Mouse (Mus musculus) frontal cortex, postnatal 25 days (tissue): Measurements from ENCODE around the gene Gm10282.

ENCODE experiments used
- DNase-seq, 2 experiments: peaks; one replicate each; pipeline ENCODE4 v3.0.0; 2022; ENCODE audit warnings: low spot score in 2 of 2

The Gm10282 gene

GRCm38 (mm10) chr8:72305210-72305905, at the start of gene Gm10282:
Gene Gm10282, minus strand, starts transcription at chr8:72305260.
- no peak for DNase-seq

- DNase-seq: no peak
These were observed 49.2 kb upstream of the Gm10282 start for GRCm38 (mm10) chr8:72354272-72354671.

- DNase-seq: no peak
These were observed 48.6 kb upstream of the Gm10282 start for GRCm38 (mm10) chr8:72353700-72354045.

DNA sequence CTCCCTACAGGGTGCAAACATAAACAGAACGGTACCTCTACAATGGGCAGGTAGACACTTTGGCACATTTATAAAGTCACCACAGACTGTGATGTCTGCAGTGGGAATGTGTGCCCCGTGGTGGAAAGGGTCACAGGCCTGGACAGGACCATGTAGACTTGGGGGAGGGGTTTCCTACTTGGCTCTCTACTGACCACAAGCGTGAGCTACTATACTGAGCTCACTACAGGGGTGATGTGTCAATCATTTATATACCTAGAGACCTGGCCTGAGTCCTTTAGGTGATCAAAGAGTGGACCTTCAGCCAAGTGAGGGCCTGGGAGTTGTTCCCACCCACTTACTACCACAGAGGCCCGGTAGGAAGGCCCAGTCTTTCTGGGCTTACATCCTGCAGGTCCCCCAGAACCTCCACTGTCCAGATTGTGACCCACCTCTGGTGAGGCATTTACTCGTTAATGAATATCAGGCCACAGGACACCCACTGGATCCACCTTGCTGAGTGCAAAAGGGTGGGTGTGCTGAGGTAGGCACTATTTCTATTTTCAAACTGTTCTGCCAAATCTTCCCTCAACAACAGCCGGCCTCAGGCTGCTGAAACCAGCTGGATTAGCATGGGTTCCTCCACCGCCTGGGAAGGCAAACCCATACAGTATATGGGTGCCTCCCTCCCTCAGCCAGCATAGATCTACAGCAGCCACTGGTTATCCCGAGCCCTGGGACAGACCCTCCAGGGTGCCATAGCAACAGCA, 48.1 kb upstream of the Gm10282 start:
- no peak for DNase-seq

DNA sequence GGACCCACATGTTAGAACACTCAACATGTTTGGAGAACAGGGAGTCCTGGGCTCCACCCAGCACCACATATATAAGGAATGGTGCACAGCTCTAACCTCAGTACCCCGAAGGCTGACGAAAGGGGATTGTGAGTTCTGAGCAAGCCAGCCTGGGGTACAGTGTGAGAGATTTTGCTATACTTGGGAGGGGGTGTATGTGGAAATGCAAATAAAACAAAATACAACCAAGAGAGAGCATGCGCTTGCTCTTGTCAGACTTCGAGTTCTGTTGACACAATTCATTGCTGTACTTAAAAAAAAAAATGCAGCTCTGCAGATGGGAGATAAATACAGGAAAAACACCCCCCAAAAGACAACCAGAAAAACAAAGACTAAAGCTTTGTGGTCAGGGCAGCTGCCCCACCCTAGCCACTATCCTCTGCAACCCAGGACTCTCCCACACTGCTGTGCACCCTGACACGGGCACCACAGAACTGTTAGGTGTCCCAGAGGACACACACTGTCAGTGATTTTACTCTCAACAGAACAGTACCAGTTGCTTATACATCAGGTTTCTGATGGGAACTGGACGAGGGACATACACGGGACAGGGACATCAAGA, 46.4 kb upstream of the Gm10282 start:
- DNase-seq: no peak

DNA sequence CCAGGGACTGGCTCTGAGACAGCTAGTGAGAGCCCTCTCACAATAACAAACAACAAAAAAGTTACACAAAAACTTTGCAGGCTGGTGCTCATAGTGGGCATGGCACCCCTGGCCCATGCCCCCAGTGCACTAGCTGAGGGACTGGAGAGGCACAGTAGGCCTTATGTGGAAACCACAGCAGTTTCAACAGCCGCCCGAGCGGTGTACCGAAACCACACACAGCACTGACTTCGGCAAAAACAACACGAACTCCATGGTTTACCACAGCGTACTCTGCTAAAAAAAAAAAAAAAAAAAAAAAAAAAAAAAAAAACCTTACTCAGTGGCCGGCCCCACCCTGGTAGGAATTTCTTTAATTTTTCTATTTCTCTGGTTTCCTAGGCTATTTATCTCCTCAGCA, 45.7 kb upstream of the Gm10282 start:
- DNase-seq: no peak

DNA sequence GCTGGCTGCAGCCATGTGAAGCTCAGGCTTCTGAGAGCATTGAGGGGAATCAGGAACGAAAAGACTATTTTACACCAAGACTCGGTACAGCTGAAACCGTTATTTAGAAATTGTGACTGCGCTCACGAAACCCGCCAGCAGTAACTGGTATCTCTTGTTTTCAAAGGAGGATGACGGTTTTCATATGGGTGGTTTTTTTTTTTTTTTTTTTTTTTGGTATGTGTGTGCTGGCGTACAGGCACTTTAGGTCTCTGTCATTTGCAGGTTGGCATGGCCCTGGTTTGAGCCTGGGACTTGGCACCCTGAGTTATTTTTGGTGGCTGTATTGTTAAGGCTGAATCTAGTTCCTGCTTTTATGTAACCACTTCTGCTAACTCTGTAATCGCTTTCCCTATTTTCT, 44.8 kb upstream of the Gm10282 start:
- DNase-seq: no peak

GRCm38 (mm10) chr8:72348956-72349355, 43.9 kb upstream of the Gm10282 start:
- no peak for DNase-seq

GRCm38 (mm10) chr8:72348114-72348513, 43.1 kb upstream of the Gm10282 start:
- no peak for DNase-seq

DNA sequence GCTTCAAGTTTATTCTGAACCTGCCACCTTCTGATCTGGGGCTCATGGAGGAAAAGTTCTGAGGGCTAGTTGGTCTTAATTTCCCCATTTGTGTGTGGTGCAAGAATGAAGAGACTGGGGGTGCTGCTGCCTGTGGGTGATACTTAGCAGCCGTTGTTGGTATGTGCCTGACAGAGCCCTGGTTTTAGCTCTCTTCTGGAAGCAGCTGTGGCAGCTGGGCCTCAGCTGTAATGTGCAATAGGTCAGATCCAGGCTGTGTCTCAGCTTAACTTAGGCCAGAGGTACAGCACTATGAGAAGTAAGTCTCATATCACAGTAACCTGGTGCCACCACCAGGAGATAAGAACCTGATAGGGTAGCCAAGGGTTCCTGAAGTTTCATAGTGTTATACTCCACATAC, 42.5 kb upstream of the Gm10282 start:
- DNase-seq: no peak

DNA sequence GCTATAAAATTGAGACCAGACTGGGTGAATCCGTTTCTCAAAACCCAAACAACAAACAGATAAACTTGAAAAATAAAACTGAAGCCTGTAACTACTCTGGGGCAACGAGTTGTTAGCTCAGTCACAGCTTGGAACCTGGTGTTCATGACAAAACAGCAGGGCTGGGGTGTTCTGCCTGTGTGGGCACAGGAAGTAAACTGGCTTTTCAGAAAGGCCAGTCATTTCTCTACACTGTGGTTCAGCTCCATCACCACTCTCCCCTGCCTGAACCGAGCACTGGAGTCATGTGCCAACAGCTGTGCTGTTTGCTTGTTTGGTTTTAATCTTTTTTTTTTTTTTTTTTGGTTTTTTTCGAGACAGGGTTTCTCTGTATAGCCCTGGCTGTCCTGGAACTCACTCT, 38.7 kb upstream of the Gm10282 start:
- no peak for DNase-seq

GRCm38 (mm10) chr8:72342556-72343300, 37.7 kb upstream of the Gm10282 start:
- no peak for DNase-seq

DNA sequence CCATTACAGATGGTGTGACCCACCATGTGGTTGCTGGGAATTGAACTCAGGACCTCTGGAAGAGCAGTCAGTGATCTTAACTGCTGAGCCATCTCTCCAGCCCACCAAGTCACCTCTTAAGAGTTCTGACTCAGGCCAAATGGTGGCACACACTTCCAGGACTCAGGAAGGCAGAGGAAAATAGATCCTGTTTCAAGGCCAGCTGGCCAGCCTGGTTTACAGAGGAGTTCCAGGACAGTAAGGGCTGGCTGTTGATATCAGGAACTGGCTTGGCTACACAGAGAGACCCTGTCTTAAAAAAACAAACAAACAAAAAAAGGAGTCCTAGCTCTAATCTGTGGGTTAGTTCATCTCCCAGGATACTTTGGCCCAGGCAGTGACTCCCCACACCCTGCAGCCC, 32.0 kb upstream of the Gm10282 start:
- no peak for DNase-seq

- DNase-seq: no peak
These were observed 31.2 kb upstream of the Gm10282 start for GRCm38 (mm10) chr8:72336273-72336672.

GRCm38 (mm10) chr8:72334144-72334641, 29.1 kb upstream of the Gm10282 start:
- DNase-seq: no peak

DNA sequence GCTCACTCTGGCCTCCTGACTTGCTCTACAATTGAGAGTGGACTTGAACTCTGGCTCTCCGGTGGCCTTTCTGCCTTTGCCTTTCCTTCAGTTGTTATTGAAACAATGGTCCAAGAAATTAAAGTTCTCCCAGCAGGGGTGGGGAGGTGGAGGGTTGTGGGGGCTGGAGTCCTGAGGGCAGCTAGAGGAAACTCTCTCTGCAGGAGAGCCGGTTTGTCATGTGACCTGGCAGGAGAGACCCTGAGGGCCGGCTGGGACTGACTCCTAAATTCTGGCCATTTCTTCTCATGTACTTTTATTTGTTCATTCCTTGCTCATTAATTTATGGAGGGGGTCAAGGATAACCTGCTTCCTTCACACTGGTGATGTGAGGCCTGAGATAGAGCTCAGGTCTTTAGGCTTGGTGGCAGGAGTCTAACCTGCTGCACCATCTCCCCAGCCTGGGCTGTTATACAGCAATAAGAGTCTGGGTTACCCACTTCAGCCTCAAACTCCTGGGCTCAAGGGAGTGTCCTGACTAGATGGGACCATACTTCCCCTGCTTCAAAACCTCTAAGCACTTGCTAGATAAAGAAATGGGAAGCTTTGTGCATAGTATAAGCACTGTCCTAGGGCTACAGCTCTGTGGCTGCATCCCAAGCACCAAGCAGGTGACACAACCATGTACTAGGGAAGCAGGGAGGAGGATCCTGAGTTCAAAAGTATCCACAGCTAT, 28.5 kb upstream of the Gm10282 start:
- DNase-seq: no peak

DNA sequence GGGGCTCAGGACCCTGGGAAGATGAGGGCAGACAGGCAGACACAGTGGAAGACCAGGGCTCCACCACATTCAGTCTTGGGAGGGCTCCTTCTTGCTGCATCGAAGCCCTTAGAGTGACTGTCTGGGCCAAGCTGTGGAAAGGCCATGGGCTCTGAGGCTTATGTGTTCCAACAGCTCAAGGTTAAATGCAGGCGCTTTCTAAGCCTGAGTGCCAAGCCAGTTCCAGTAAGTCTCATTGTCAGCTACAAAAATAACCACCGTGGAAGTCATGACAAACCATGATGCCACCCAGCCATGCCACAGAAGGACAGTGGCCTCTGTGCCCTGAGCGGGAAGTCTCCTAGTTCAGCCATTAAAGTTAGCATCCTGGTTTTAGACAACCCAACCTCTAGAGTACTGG, 26.6 kb upstream of the Gm10282 start:
- no peak for DNase-seq

- DNase-seq: no peak
These were observed 25.9 kb upstream of the Gm10282 start for GRCm38 (mm10) chr8:72330806-72331516.

DNA sequence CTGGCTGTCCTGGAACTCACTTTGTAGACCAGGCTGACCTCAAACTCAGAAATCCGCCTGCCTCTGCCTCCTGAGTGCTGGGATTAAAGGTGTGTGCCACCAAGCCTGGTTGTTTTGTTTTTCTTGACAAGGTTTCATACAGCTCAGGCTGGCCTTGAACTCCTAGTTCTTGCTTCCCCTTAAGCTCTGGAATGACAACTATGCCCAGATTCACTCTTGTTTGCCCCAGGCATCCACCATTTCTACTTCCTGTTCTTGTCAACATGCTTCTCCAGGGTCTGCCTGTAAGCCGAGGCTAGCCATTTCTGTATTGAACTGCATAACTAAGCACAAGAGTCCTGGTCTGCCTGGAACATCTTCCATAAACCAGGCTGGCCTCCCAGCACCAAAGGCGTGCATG, 24.1 kb upstream of the Gm10282 start:
- DNase-seq: no peak

- DNase-seq: no peak
These were observed 19.6 kb upstream of the Gm10282 start for GRCm38 (mm10) chr8:72324708-72325107.
